Mouse (Mus musculus): Measurements from ENCODE around the gene D030056L22Rik. TPM values are rescaled to one million over a fixed set of nuclear protein-coding genes. Genes with fewer than 3 reads are reported as not detected.
A peak's percentile ranks its signal among the peaks of the same experiment; 100 is the strongest.
"Not testable (repeated sequence)": the region's sequence is repeated elsewhere in the genome, so short reads cannot be mapped to it uniquely, and the experiment has no call there.

D030056L22Rik gene
- total RNA-seq (2017), result 8.4 to 15.0 TPM (median 11.8 TPM) in 3 replicates

DNA sequence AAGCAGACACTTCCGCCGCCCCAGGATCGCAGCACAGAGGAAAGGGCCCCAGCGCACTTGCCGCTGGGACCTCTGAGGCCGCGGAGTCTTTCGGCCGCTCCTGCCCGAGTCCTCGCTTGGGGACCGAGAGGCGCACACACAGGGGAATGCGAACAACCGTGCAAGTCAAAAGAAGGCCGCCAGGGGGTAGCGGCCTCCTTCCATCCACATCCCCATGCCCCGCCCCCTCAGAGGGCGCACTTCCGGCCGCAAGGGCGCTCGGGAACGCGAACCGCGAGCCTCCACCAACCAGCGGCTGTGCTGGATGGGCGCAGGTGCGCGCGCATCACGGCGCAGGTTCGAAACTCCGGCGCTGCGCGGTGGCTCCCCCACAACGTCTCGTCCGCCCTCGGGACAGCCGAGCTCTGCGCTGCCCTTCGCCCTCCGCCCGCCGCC is at the start of gene D030056L22Rik:
Gene D030056L22Rik (plus strand): TSS at position 328 of the 435 bp plus-strand sequence.
- ATAC-seq (replicated peaks; ENCODE audit: insufficient number of reproducible peaks, low FRiP score, low TSS enrichment, poor library complexity, severe bottlenecking), result peak; percentile 98

DNA sequence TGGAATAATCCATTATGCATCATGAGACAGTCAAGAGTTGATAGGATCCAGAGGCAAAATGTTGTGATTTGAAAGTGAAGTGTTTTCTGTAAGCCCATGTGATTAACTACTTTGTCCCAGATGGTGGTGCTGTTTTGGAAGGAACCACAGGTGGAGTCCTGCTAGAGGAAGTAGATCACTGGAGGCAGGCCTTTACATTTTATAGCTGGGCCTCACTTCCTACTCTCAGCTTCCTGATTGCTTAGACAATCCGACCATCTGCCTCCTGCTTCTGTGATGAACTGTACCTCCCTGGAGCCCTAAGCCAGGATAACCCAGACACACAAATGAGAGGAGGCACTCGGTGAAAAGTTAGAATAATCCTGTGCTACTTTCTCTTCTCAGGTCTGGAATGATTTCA is 49.1 kb upstream of the D030056L22Rik start:
- ATAC-seq (replicated peaks; ENCODE audit: insufficient number of reproducible peaks, low FRiP score, low TSS enrichment, poor library complexity, severe bottlenecking), result peak; percentile 48; the same call in 1 of the 2 replicates

DNA sequence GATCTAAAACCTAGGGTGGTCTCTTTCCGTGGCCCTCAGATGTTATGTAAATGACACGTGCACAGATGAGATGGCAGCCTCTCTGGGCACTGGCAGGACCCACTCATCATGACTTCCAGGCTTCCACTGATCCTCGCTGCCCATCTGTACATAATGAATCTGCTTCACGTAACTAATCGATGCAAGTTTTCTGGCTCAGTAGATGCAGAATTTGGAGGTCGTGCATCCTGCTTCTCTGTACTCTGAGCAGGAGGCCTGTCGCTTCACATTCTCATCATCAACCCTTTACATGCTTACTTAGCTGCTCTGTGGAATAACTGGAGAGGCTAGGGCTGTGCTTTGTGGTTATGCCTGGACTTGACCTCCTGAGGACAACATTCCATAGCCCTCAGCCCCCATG is 46.0 kb upstream of the D030056L22Rik start:
- ATAC-seq (replicated peaks; ENCODE audit: insufficient number of reproducible peaks, low FRiP score, low TSS enrichment, poor library complexity, severe bottlenecking), result no peak

DNA sequence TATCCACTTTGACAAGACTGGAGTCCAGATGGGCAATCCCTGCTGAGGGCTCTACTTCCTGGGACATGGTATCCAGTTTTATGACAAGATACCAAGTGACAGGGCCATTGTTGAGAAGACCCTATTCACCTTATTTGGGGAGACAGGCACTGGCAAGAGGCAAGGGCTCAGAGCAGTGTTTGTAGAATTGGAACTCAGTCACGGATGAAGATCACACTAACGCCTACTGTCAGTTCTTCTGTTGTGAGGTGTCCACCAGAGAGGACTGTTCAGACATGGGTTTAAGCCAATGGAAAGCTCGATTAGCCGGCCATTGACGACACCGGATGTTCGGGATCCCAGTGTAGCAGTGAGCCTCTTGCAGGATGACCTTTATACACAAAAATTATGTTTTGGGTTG is 43.4 kb upstream of the D030056L22Rik start:
- no peak for ATAC-seq (replicated peaks; ENCODE audit: insufficient number of reproducible peaks, low FRiP score, low TSS enrichment, poor library complexity, severe bottlenecking)

DNA sequence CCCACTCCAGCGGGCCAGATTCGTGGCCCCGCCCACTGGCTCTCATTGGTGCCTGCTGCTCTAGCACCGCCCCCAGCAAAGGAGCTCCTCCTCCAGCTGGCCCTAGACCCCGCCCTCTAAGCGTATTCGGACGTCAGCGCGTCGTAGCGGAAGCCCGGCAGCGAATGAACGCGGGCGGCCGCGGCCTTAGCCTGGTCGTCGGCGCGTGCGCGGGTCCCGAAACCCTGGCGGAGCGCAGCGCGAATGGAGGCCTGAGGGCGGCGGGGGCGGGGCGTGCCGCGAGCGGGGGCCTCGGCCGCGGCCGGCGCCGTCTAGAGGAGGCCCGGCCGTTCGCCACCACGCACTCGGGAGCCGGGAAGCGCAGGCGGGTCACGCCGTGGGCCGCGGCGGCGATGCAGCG is 42.4 kb upstream of the D030056L22Rik start, which contains the start of gene Carnmt1:
Gene Carnmt1 (plus strand): TSS at position 157 of the 400 bp plus-strand sequence.
- ATAC-seq (replicated peaks; ENCODE audit: insufficient number of reproducible peaks, low FRiP score, low TSS enrichment, poor library complexity, severe bottlenecking), result peak; percentile 97

DNA sequence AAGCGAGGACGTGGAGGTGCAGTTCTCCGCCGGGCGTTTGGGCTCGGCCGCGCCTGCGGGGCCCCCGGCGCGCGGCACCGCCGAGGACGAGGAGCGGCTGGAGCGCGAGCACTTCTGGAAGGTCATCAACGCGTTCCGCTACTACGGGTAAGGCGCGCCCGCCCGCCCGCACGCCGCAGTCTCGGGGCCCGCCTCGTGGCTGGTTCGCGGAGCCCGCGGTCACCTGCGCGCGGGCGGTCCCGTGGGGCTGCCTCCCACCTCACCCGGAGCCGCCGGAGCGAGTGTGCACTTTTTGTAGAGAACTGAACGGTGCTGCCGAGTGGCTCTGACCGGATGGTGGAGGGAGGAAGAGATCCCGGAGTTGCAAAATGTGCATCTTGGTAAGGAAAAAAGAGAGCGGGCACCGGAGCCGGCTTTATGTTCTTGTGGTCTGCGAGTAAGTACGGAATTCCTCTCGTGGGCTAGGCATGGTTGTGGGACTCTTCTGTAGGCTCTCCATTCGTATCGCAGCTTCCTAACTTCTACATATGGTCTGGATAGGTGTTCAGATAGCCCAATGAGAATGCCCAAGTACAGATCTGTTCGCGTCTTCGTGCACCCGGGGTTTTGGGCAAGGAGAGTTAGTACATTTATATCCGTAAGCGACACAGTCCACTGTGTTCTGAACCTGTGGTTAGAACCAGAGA is 41.8 kb upstream of the D030056L22Rik start:
- ATAC-seq (replicated peaks; ENCODE audit: insufficient number of reproducible peaks, low FRiP score, low TSS enrichment, poor library complexity, severe bottlenecking), result 0 out of 2 replicates have a peak, but pooled peaks have one; percentile 11

DNA sequence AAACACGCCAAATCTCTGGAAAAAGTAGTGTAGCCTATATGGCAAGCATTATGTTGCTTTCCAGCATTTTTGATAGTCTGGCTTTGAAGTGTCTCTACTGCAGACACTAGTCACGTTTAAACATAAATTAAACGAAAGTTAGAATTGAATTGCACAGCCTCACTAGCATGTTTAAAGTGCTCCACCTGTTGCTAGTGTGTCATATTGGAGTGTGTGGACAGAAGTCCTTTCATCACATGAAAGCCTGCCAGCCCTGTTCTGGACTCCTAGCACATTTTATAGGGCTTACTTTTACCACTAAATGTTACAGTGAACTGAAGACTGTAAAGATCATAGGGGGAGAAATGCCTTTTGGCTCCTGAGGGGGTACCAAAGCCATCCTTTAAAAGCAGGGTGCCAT is 40.5 kb upstream of the D030056L22Rik start:
- ATAC-seq (replicated peaks; ENCODE audit: insufficient number of reproducible peaks, low FRiP score, low TSS enrichment, poor library complexity, severe bottlenecking), result no peak

DNA sequence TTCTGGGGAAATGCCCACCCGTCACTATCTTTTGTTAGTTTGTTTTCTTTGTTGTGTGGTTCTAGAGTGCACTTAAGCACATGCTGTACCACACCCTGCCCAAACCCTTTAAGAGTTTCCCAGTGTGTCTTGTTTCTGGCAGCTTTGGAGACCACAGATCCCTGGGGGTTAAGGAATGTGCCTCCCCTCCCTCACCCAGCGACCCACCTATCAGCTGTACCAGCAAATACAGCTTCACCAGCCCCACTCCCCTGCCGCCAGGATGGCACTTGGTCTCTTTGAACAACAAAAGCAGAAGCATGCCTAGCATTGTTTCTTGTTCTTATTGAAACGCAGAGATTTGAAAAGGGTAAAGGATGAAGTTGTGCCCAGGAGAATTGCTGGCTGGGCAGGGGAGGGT is 39.9 kb upstream of the D030056L22Rik start:
- ATAC-seq (replicated peaks; ENCODE audit: insufficient number of reproducible peaks, low FRiP score, low TSS enrichment, poor library complexity, severe bottlenecking), result no peak

DNA sequence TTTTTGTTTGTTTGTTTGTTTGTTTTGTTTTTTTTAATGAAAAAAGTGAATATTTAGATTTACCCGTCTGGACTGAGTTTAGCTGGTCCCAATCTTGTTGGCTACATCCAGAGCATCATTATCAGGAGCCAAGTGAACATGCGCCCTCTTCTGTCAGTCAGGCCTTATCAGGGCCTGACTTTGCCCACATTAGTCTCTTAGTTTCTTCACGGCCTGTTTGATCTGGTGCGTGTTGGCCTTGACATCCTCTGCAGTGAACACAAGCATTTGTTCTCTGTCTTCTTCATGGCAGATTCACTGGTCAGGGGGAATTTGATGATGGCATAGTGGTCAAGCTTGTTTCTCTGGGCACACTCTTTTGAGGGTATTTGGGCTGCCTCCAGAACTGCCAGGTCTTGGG is 30.9 kb upstream of the D030056L22Rik start:
- ATAC-seq (replicated peaks; ENCODE audit: insufficient number of reproducible peaks, low FRiP score, low TSS enrichment, poor library complexity, severe bottlenecking), result no peak

DNA sequence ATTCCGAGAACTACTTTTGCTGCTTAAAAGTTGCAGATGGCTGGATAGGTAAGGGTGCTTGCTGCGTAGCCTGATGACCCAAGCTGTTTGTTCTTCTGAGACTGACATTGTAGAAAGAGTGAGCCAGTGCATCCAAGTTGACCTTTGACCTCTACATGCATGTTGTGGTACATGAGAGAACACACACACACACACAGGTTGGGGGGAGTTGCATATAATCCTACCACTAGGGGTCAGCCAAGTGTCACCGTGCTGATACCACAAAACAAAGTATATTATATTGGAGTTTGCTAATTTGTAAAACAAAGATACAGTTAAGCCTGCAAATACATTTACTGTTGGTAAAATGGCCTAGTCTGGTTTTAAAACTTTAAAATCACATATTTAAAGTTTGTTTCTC is 25.4 kb upstream of the D030056L22Rik start:
- ATAC-seq (replicated peaks; ENCODE audit: insufficient number of reproducible peaks, low FRiP score, low TSS enrichment, poor library complexity, severe bottlenecking), result peak; percentile 90

DNA sequence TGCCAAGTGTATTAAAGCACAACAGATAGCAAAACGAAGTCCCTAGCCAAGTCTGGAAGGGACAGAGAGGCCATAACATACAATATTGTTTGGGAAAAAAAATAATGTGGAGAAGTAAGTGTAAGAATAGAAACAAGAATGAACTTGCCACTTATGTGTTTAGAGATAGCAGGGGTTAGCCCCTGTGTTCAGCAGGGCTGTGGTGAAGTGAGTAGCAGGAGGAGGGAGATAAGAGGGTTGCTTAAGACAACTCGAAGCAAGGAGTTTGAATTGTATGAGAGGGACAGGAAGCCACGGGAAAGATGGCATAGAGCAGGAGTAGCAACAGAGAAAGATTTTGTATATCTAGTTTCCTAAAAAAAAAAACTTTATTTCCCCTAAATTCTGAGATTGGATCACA is 20.8 kb upstream of the D030056L22Rik start:
- no peak for ATAC-seq (replicated peaks; ENCODE audit: insufficient number of reproducible peaks, low FRiP score, low TSS enrichment, poor library complexity, severe bottlenecking)

DNA sequence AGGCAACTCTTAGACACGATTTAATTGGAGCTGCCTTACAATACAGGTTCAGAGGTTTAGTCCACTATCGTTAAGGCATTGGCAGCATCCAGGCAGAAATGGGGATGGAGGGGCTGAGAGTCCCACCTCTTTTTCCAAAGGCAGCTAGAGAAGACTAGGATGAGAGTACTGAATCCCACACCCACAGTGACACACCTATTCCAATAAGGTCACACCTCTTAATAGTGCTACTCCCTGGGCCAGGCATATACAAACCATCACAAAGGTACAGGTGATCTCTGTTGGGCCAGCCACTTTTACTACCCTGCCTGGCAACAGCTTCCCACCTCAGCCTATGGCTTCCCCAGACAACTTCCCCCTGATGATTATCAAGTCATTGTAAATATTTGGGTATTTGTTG is 20.2 kb upstream of the D030056L22Rik start:
- no peak for ATAC-seq (replicated peaks; ENCODE audit: insufficient number of reproducible peaks, low FRiP score, low TSS enrichment, poor library complexity, severe bottlenecking)

DNA sequence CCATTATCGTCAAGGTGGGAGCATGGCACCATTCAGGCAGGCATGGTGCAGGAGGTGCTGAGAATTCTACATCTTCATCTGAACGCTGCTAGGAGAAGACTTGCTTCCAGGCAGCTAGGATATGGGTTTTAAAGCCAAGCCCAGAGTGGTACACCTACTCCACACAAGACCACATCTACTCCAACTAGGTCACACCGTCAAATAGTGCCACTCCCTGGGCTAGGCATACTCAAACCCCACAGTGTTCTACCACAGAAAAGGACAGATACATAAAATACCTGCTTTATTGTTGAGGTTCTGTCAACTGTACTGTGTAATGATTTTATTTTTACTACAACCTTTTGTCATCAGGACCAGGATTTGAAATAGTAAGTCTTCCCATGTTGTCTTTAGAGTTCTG is 17.9 kb upstream of the D030056L22Rik start:
- ATAC-seq (replicated peaks; ENCODE audit: insufficient number of reproducible peaks, low FRiP score, low TSS enrichment, poor library complexity, severe bottlenecking), result no peak

DNA sequence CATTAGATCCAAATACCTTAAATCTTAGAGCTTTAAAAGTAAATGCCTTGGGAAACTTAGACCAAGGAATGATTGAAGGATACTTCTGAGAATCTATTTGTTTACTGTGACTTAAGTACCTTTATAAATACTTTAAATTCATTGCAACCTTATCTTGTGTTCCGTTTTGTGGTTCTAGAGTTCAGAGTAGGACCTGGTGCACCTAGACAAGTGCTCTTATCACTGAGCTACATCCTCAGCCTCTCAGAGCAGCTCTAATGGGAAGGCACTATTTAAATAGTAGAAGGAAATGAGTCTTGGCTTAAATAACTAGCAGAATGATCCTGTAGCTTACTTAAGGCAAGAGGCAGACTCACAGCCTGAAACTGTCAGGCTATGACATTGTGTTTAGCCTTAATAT is 17.4 kb upstream of the D030056L22Rik start:
- ATAC-seq (replicated peaks; ENCODE audit: insufficient number of reproducible peaks, low FRiP score, low TSS enrichment, poor library complexity, severe bottlenecking), result no peak

DNA sequence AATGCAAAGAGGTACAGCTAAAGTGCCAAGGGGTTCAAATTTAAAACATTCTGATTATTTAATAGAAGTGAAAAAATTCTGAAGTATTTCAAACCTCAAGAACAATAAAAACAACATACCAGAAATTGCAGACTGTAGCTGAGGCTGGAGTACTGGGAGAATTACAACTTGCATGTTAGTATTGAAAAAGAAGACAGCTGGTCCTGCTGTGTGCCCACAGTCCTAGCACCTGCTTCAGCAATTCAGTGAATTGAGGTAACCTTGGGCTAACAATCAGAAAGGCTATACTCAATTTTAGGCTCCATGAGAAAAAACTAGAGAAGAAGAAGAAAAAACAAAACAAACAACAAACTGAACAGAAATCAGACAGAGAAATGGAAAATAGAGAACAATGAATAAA is 4.9 kb upstream of the D030056L22Rik start:
- no peak for ATAC-seq (replicated peaks; ENCODE audit: insufficient number of reproducible peaks, low FRiP score, low TSS enrichment, poor library complexity, severe bottlenecking)

DNA sequence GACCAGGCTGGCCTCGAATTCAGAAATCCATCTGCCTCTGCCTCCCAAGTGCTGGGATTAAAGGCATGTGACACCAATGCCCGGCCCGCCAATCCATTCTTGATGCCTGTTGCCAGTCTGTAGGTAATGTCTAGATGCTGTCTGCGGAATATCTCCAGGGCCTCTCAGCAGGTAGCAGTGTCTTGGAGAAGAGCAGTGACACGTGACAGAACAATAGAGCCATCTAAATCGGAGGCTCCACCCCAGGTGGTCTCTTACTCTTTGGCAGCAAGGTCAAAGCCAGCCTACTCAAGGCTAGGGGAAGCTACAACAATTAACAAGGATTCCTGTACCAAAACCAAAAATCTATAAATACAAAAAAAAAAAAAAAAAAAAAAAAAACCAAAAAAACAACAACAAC is 2.1 kb upstream of the D030056L22Rik start:
- no peak for ATAC-seq (replicated peaks; ENCODE audit: insufficient number of reproducible peaks, low FRiP score, low TSS enrichment, poor library complexity, severe bottlenecking)

DNA sequence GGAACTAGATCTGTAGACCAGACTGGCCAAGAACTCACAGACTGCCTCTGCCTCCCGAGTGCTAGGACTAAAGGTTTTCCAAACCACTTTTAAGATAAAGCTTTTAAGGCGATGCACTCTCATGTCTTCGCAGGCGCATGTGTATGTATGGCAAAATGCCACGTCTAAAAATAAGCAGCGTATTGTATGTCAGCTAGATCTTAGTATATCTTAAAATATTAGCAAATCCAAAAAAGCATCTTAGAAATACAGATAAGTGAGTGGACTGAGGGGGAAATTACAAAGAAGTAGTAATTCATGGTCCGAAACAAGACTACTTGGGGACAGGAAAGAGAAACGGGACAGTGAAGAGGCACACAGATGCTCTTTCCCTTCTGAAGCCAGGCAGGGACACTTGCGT is 1.4 kb upstream of the D030056L22Rik start:
- ATAC-seq (replicated peaks; ENCODE audit: insufficient number of reproducible peaks, low FRiP score, low TSS enrichment, poor library complexity, severe bottlenecking), result no peak

DNA sequence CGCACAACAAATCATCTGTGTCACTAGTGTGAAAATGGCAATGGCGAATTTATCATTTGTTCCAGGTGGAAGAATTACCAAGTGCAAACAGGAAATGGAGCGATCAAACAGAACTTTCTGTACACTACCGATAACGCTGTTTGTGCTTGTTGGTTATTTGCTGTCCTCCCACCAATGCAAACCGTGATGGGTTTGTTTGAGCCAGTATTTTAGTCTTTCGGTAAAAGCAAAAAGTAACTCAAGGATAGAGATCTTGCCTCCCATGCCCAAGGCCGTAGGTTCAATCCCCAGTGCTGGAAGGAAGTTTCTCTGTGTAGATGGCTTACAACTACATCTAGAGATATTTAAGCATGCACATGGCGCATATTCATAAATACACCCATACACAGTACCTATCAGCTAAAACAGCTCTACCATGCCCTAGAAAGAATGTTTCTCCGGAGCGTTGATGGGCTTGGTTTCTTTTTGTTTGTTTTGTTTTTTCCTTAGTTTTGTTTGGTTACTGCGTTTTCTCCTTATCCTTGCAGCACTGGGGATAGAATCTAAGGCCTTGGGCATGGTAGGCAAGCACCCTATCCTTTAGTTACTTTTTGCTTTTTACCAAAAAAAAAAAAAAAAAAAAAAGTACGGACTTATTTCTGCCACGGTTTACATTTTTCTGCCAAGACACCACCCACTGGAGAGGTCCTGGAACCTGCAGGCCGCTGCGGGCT is 684 bp upstream of the D030056L22Rik start:
- no peak for ATAC-seq (replicated peaks; ENCODE audit: insufficient number of reproducible peaks, low FRiP score, low TSS enrichment, poor library complexity, severe bottlenecking)

DNA sequence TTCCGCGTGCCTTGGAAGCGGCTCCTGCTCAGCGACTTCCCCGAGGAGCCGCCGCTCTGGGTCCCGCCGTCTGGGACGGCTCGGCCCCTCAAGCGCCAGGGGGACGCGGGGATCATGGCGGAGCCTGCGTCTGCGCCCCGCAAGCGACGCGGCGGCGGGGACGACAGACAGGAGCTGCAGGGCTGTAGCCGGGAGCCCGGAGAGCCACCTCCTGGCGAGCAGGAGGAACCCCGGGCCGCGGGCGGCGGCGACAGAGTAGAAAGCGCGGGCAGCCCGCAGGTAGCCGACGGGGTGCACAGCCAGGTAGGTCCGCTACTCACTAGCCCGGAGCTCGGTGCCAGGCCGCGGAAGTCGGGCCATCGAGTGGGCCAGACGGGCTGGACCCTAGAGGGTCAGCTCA is 364 bp downstream of the D030056L22Rik start:
- ATAC-seq (replicated peaks; ENCODE audit: insufficient number of reproducible peaks, low FRiP score, low TSS enrichment, poor library complexity, severe bottlenecking), result not testable (repeated sequence)

DNA sequence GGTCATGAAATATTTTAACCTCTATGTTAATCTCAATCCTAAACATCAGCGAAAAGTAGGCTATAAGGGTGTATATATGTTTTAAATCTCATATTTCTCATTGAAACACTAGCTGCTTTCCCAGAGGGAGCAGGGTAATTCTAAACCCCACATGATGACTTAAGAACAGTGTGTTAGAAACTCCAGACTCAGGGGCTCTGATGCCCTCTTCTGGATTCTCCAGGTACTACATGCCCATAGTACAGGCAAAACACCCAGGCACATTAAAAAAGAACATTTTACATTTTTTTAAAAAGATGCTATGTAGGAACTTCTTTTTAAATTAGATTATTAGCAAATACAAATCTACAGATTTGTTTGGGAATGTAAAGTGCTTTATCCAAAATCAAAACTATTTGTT is 3.4 kb downstream of the D030056L22Rik start:
- no peak for ATAC-seq (replicated peaks; ENCODE audit: insufficient number of reproducible peaks, low FRiP score, low TSS enrichment, poor library complexity, severe bottlenecking)
